Mouse (Mus musculus) brain, embryonic 14.5 days (tissue): ENCODE results near the gene Wrb. TPM values are rescaled to one million over a fixed set of nuclear protein-coding genes. Genes with fewer than 3 reads are reported as not detected.

Experiments used
- DNase-seq: peaks from one replicate; pipeline ENCODE4 v3.0.0-alpha.2; 2011; ENCODE audit warnings: low read depth
- CTCF ChIP-seq: fragments of 200-500 bp; IDR thresholded peaks from 2 replicates; pipeline ENCODE4 v1.5.1; 2012; ENCODE audit warnings: inconsistent platforms, mild to moderate bottlenecking, moderate library complexity, borderline replicate concordance; ENCODE audit not compliant: insufficient read depth, insufficient read length; ENCODE audit errors: extremely low read depth
- POLR2A ChIP-seq: fragments of 200-500 bp; IDR thresholded peaks from 2 replicates; pipeline ENCODE4 v1.6.1; 2012; ENCODE audit warnings: mild to moderate bottlenecking, inconsistent platforms, borderline replicate concordance; ENCODE audit not compliant: poor library complexity, insufficient read depth, insufficient read length, severe bottlenecking; ENCODE audit errors: extremely low read depth
- polyA plus RNA-seq: library from polyadenylated mRNA; depleted of rRNA; stranded (reverse); fragments of >200 nt; gene quantifications from 2 replicates; pipeline ENCODE4 v1.2.3, GENCODE M21; 2012; rRNA removed

Wrb gene
- polyA plus RNA-seq, 1 experiment, result 176 TPM

- no peak for TF ChIP-seq POLR2A
- no peak for TF ChIP-seq CTCF
- DNase-seq, result peak; percentile 55
Observed at GRCm38 (mm10) chr16:96199913-96200701, 54.9 kb downstream of the Wrb start, which contains the start of gene Sh3bgr. Gene Sh3bgr (plus strand): TSS chr16:96200450.

- TF ChIP-seq POLR2A, result no peak
- DNase-seq, result no peak
Observed at GRCm38 (mm10) chr16:96200702-96201028, 55.5 kb downstream of the Wrb start.

- TF ChIP-seq CTCF (no peak), POLR2A (no peak)
- no peak for DNase-seq
Observed at GRCm38 (mm10) chr16:96201485-96202232, 56.5 kb downstream of the Wrb start.

Other genes starting within 250 kb of the Wrb start
- 43.5 and 48.8 TPM in 2 replicates for gene Psmg1, start 154.4 kb upstream of the Wrb start, polyA plus RNA-seq
- 173 and 181 TPM in 2 replicates for gene Brwd1, start 62.9 kb upstream of the Wrb start, polyA plus RNA-seq
- gene Hmgn1, start 17.7 kb upstream of the Wrb start, polyA plus RNA-seq, result 280 and 336 TPM in 2 replicates
- gene Lca5l, start 46.9 kb downstream of the Wrb start, polyA plus RNA-seq, result 1.4 and 2.8 TPM in 2 replicates
- 1.0 and 2.9 TPM in 2 replicates for gene Sh3bgr, start 55.0 kb downstream of the Wrb start, polyA plus RNA-seq
- gene B3galt5, start 90.4 kb downstream of the Wrb start, polyA plus RNA-seq, result 1.4 and 2.8 TPM in 2 replicates